13 mouse cellular contexts compared by ENCODE assay signal in genomic region chr2:165820504-165821095, GRCm38 (mm10).
DNase-seq lines count a peak whose midpoint lies in the region; ATAC-seq and TF ChIP-seq lines count a peak whose summit lies in the region.
"Had no signal": no experiment of that assay in that cellular context is flagged by ENCODE, and none has a peak within 500 bp of the region (broad histone marks: within the 10 kb centered on the region; RNA-seq: fewer than 3 reads in every experiment).

No protein-coding gene starts in this region.

- no peaks in the 10 kb centered on the region for H3K27me3 ChIP-seq in heart, embryonic 15.5 days
- H3K27me3 ChIP-seq in neural tube, embryonic 12.5 days (replicated peaks) = no peaks in the 10 kb centered on the region
- no peaks in the 10 kb centered on the region for H3K27me3 ChIP-seq in hindbrain, postnatal 0 days (ENCODE audit: insufficient read depth, low read length)
- H3K27me3 ChIP-seq: megakaryocyte, embryonic 14.5 days had no signal

- H3K9me3 ChIP-seq in heart, embryonic 15.5 days (replicated peaks) = no peaks in the 10 kb centered on the region
- no peaks in the 10 kb centered on the region for H3K9me3 ChIP-seq in neural tube, embryonic 12.5 days
- no peaks in the 10 kb centered on the region for H3K9me3 ChIP-seq in hindbrain, postnatal 0 days (ENCODE audit: low read length)
- H3K9me3 ChIP-seq: megakaryocyte, embryonic 14.5 days had no signal

- no peak overlapping the region for H3K4me3 ChIP-seq in heart, embryonic 15.5 days
- no peak overlapping the region for H3K4me3 ChIP-seq in neural tube, embryonic 12.5 days
- no peak overlapping the region for H3K4me3 ChIP-seq in hindbrain, postnatal 0 days (ENCODE audit: low read length)
- no peak overlapping the region for H3K4me3 ChIP-seq in lung, adult 2 months (replicated peaks; ENCODE audit: extremely low read depth, low read depth, low read length)
- H3K4me3 ChIP-seq: erythroblast, embryonic 14.5 days; megakaryocyte, embryonic 14.5 days had no signal

- no peak overlapping the region for H3K9ac ChIP-seq in heart, embryonic 15.5 days
- H3K9ac ChIP-seq in neural tube, embryonic 12.5 days = no peak overlapping the region
- no peak overlapping the region for H3K9ac ChIP-seq in hindbrain, postnatal 0 days (replicated peaks; ENCODE audit: low read length)
- H3K9ac ChIP-seq: liver, postnatal 0 days had no signal

- peaks cover 42% of the 10 kb centered on the region for H3K36me3 ChIP-seq in heart, embryonic 15.5 days
- H3K36me3 ChIP-seq in neural tube, embryonic 12.5 days = peaks cover 84% of the 10 kb centered on the region
- peaks cover 16% of the 10 kb centered on the region; the same call in 1 of the 2 replicates for H3K36me3 ChIP-seq in hindbrain, postnatal 0 days (ENCODE audit: insufficient read depth, low read length)

- intact Hi-C loops in heart, postnatal 14 days (cut with DNase I) = loop anchor here (2.0 kb wide), 1 partner anchor 94 kb away; no protein-coding TSS in a partner anchor

- WGBS in heart, embryonic 15.5 days = 66% methylated on average over 15 of the region's 15 CpGs
- 76% methylated on average over 15 of the region's 15 CpGs for WGBS in neural tube, embryonic 12.5 days
- WGBS in hindbrain, postnatal 0 days = 67% methylated on average over 15 of the region's 15 CpGs
- WGBS in lung, adult 2 months = 80% methylated on average over 15 of the region's 15 CpGs

- H3K4me1 ChIP-seq in heart, embryonic 15.5 days (replicated peaks) = peaks cover 51% of the 10 kb centered on the region
- H3K4me1 ChIP-seq in neural tube, embryonic 12.5 days = 0 out of 2 replicates have a peak, but pooled peaks cover 9% of the 10 kb centered on the region
- H3K4me1 ChIP-seq in hindbrain, postnatal 0 days (ENCODE audit: insufficient read depth, low read length) = 0 out of 2 replicates have a peak, but pooled peaks cover 4% of the 10 kb centered on the region
- H3K4me1 ChIP-seq in lung, adult 2 months (ENCODE audit: control insufficient read depth, insufficient read depth, low read length) = no peaks in the 10 kb centered on the region

- peak overlapping the region; percentile 66 for H3K27ac ChIP-seq in heart, embryonic 15.5 days
- 0 out of 2 replicates have a peak overlapping the region, but pooled peaks have one; percentile 37 for H3K27ac ChIP-seq in neural tube, embryonic 12.5 days
- peak overlapping the region; percentile 49; the same call in 1 of the 2 replicates for H3K27ac ChIP-seq in hindbrain, postnatal 0 days

- no peak overlapping the region for H3K4me2 ChIP-seq in heart, embryonic 15.5 days
- H3K4me2 ChIP-seq in neural tube, embryonic 12.5 days (replicated peaks) = no peak overlapping the region
- no peak overlapping the region for H3K4me2 ChIP-seq in hindbrain, postnatal 0 days (ENCODE audit: low read depth, low read length)

- TF ChIP-seq CTCF in hindbrain, postnatal 0 days (IDR thresholded peaks at IDR 0.05; ENCODE audit: low read depth) = no peak
- TF ChIP-seq CTCF in lung, adult 2 months (IDR thresholded peaks at IDR 0.05; ENCODE audit: insufficient read depth, low read length) = no peak

- DNase-seq in heart, postnatal 14 days = no peak
- DNase-seq in neural tube, embryonic 10.5 days (ENCODE audit: extremely low spot score, low spot score) = no peak
- no peak for DNase-seq in hindbrain, postnatal 0 days (ENCODE audit: low spot score)
- DNase-seq in thymus, postnatal 4 days = no peak
- no peak for DNase-seq in lung, adult 2 months
- DNase-seq: cerebellum, adult 9-11 months; kidney, postnatal 25 days; liver, postnatal 0 days had no signal

- no peak for TF ChIP-seq POLR2A in lung, adult 2 months (IDR thresholded peaks at IDR 0.05; ENCODE audit: borderline replicate concordance, extremely low read depth, low read depth, low read length)

- no peak for ATAC-seq in heart, embryonic 15.5 days (replicated peaks; ENCODE audit: insufficient number of reproducible peaks, insufficient read depth, low FRiP score, low read depth)
- no peak for ATAC-seq in neural tube, embryonic 12.5 days (ENCODE audit: low FRiP score, low read depth)
- ATAC-seq in hindbrain, postnatal 0 days = no peak
- ATAC-seq: inflammation-experienced regulatory T-cells, adult 6 months had no signal
